In genomic region chr1:133423166-133423542, GRCm38 (mm10) we compare ENCODE assay signal across 9 mouse cellular contexts. TPM values are rescaled to one million over a fixed set of nuclear protein-coding genes. Genes with fewer than 3 reads are reported as not detected.
DNase-seq lines count a peak whose midpoint lies in the region; ATAC-seq lines count a peak whose summit lies in the region.
"Had no signal": no experiment of that assay in that cellular context is flagged by ENCODE, and none has a peak within 500 bp of the region (broad histone marks: within the 10 kb centered on the region; RNA-seq: fewer than 3 reads in every experiment).

No protein-coding gene starts in this region.

- peak overlapping the region; percentile 73 for H3K4me3 ChIP-seq in heart, embryonic 10.5 days
- peak overlapping the region; percentile 88 for H3K4me3 ChIP-seq in brown adipose tissue, adult 24 weeks (ENCODE audit: insufficient read depth, low read depth, low read length)
- peak overlapping the region; percentile 83 for H3K4me3 ChIP-seq in hindbrain, embryonic 14.5 days (replicated peaks; ENCODE audit: low read length)
- peak overlapping the region; percentile 95 for H3K4me3 ChIP-seq in midbrain, embryonic 11.5 days (ENCODE audit: low read depth, low read length)

- no peak; the same call in 1 of the 2 replicates for ATAC-seq in hindbrain, embryonic 14.5 days (ENCODE audit: low FRiP score)
- peak; percentile 4; the same call in 1 of the 2 replicates for ATAC-seq in midbrain, embryonic 11.5 days (ENCODE audit: low FRiP score)

- H3K4me2 ChIP-seq in hindbrain, embryonic 14.5 days (replicated peaks), result peak overlapping the region; percentile 98
- H3K4me2 ChIP-seq in midbrain, embryonic 11.5 days, result peak overlapping the region; percentile 83

- no peaks in the 10 kb centered on the region for H3K36me3 ChIP-seq in heart, embryonic 10.5 days
- H3K36me3 ChIP-seq in hindbrain, embryonic 14.5 days (replicated peaks; ENCODE audit: control insufficient read depth, insufficient read depth), result no peaks in the 10 kb centered on the region
- H3K36me3 ChIP-seq in midbrain, embryonic 11.5 days (ENCODE audit: control insufficient read depth, insufficient read depth, low read length), result no peaks in the 10 kb centered on the region
- H3K36me3 ChIP-seq: G1E had no signal

- no peak for DNase-seq in heart, embryonic 10.5 days (ENCODE audit: low spot score)
- DNase-seq in heart, adult 18-20 months, result no peak
- no peak for DNase-seq in hindbrain, embryonic 14.5 days (ENCODE audit: low spot score)
- DNase-seq in midbrain, embryonic 11.5 days (ENCODE audit: low spot score, missing footprints), result peak; percentile 93
- DNase-seq in urinary bladder, postnatal 25 days (ENCODE audit: low spot score), result no peak
- no peak for DNase-seq in frontal cortex, postnatal 14 days (ENCODE audit: low spot score in 2 of 2)
- no peak for DNase-seq in left cerebral cortex, adult 18-20 months (ENCODE audit: low spot score in 2 of 2)

- H3K4me1 ChIP-seq in heart, embryonic 10.5 days, result peaks cover 45% of the 10 kb centered on the region
- peaks cover 16% of the 10 kb centered on the region for H3K4me1 ChIP-seq in brown adipose tissue, adult 24 weeks (ENCODE audit: control insufficient read depth, insufficient read depth, insufficient read length, low read length)
- peaks cover 28% of the 10 kb centered on the region for H3K4me1 ChIP-seq in hindbrain, embryonic 14.5 days (replicated peaks; ENCODE audit: control insufficient read depth, insufficient read depth, low read length)
- peaks cover 38% of the 10 kb centered on the region for H3K4me1 ChIP-seq in midbrain, embryonic 11.5 days (ENCODE audit: control insufficient read depth, insufficient read depth, low read length)

- WGBS in heart, embryonic 10.5 days, result under 1% methylated on average over 31 of the region's 31 CpGs
- WGBS in hindbrain, embryonic 14.5 days, result under 1% methylated on average over 30 of the region's 31 CpGs
- 0% methylated on average over 29 of the region's 31 CpGs for WGBS in midbrain, embryonic 11.5 days

- peaks cover 13% of the 10 kb centered on the region; the same call in 1 of the 2 replicates for H3K27me3 ChIP-seq in heart, embryonic 10.5 days (ENCODE audit: insufficient read depth, poor library complexity, severe bottlenecking)
- H3K27me3 ChIP-seq in hindbrain, embryonic 14.5 days (ENCODE audit: control insufficient read depth, insufficient read depth, low read length), result no peaks in the 10 kb centered on the region
- no peaks in the 10 kb centered on the region for H3K27me3 ChIP-seq in midbrain, embryonic 11.5 days (ENCODE audit: control insufficient read depth, insufficient read depth, low read length)

- no peaks in the 10 kb centered on the region for H3K9me3 ChIP-seq in heart, embryonic 10.5 days
- no peaks in the 10 kb centered on the region for H3K9me3 ChIP-seq in hindbrain, embryonic 14.5 days (ENCODE audit: control insufficient read depth, low read length)
- no peaks in the 10 kb centered on the region for H3K9me3 ChIP-seq in midbrain, embryonic 11.5 days (ENCODE audit: control insufficient read depth, low read length)

- H3K9ac ChIP-seq in hindbrain, embryonic 14.5 days, result peak overlapping the region; percentile 77
- peak overlapping the region; percentile 96 for H3K9ac ChIP-seq in midbrain, embryonic 11.5 days (ENCODE audit: low read length)

- H3K27ac ChIP-seq in heart, embryonic 10.5 days, result peak overlapping the region; percentile 90
- peak overlapping the region; percentile 93 for H3K27ac ChIP-seq in brown adipose tissue, adult 24 weeks (replicated peaks; ENCODE audit: low read depth, low read length)
- H3K27ac ChIP-seq in hindbrain, embryonic 14.5 days, result peak overlapping the region; percentile 85
- peak overlapping the region; percentile 96 for H3K27ac ChIP-seq in midbrain, embryonic 11.5 days (ENCODE audit: low read depth, low read length)

RNA-seq across cellular contexts. Expression of gene Sox13, which starts 1.0 kb away (rescaled TPM):
- 4.2 and 8.5 TPM in 2 replicates for polyA plus RNA-seq in heart, embryonic 10.5 days (2016; fragmentation: Nextera tagmentation; extraction: Ambion mirVana)
- total RNA-seq in heart, adult 18-20 months (2021), result 10 to 100 TPM in 1 of 2 experiments, 1 to 10 TPM in 1; 9.8 to 10.8 TPM
- 5.5 and 6.6 TPM in 2 replicates for polyA plus RNA-seq in brown adipose tissue, adult 24 weeks (2012; ENCODE audit: insufficient read depth, insufficient read length, missing spikeins)
- 5.8 and 6.0 TPM in 2 replicates for polyA plus RNA-seq in hindbrain, embryonic 14.5 days (2014; fragmentation: Nextera tagmentation; extraction: Ambion mirVana)
- 22.3 and 23.9 TPM in 2 replicates for polyA plus RNA-seq in midbrain, embryonic 11.5 days (2014; fragmentation: Nextera tagmentation; extraction: Ambion mirVana)
- total RNA-seq in left cerebral cortex, adult 18-20 months (2021), result 10 to 100 TPM in 1 of 2 experiments, 1 to 10 TPM in 1; 9.2 to 11.9 TPM

RNA-seq across cellular contexts. Expression of gene Etnk2, which starts 59.8 kb away (rescaled TPM):
- 1.5 and 2.1 TPM in 2 replicates for polyA plus RNA-seq in heart, embryonic 10.5 days (2016; fragmentation: Nextera tagmentation; extraction: Ambion mirVana)
- total RNA-seq in heart, adult 18-20 months (2021), result under 1 TPM; 0.21 to 0.52 TPM
- not detected in 2 replicates for polyA plus RNA-seq in brown adipose tissue, adult 24 weeks (2012; ENCODE audit: insufficient read depth, insufficient read length, missing spikeins)
- polyA plus RNA-seq in hindbrain, embryonic 14.5 days (2014; fragmentation: Nextera tagmentation; extraction: Ambion mirVana), result 20.3 TPM in 2 replicates
- polyA plus RNA-seq in midbrain, embryonic 11.5 days (2014; fragmentation: Nextera tagmentation; extraction: Ambion mirVana), result 2.1 and 2.5 TPM in 2 replicates
- 10 to 100 TPM; 11.2 to 11.6 TPM for total RNA-seq in left cerebral cortex, adult 18-20 months (2021)
- polyA plus RNA-seq: G1E had no signal
